Mouse (Mus musculus) cerebellum, adult 2 months (tissue): ENCODE measurements around the gene Parn.

Experiments
- CTCF ChIP-seq: fragments of 200-500 bp; IDR thresholded peaks from 2 replicates; pipeline ENCODE4 v1.5.1; 2011; ENCODE audit warnings: low read depth, mild to moderate bottlenecking, control low read depth, low read length, moderate library complexity, borderline replicate concordance; ENCODE audit not compliant: insufficient read depth
- POLR2A ChIP-seq: fragments of 200-500 bp; IDR thresholded peaks from 2 replicates; pipeline ENCODE4 v1.6.1; 2011; ENCODE audit warnings: low read length, control low read depth, borderline replicate concordance; ENCODE audit not compliant: insufficient read depth

DNA sequence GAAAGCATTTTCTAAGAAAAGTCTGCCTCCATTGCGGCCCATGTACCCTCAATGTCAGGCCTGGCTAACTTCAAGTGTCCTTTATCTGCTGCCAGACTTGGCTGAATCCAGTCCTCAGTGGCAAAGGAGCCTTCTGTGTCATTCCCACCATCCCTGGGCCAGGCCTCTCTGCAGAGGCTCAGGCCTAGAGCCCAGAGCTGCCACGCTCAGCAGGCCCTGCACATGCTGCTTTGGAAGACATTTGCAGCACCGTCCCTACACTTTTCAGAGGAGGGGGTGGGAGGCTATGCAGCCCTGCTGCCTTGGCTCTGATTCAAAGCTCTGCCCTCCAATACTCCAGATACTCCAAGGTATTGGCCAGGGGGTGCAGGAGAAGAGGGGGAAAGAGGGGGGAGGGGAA, 176.2 kb downstream of the Parn start:
- TF ChIP-seq POLR2A (no peak), CTCF (no peak)
